Mouse (Mus musculus): ENCODE measurements around the gene Calca. TPM values are rescaled to one million over a fixed set of nuclear protein-coding genes. Genes with fewer than 3 reads are reported as not detected.
"Not testable (repeated sequence)": the region's sequence is repeated elsewhere in the genome, so short reads cannot be mapped to it uniquely, and the experiment has no call there.

Gene Calca
- total RNA-seq (2021) (1 to 10 TPM in 1 of 2 experiments, not detected in 1; 1.2 TPM), polyA plus RNA-seq (2012; rRNA removed) (0.13 and 0.55 TPM in 2 replicates)
- long read RNA-seq, partial matches to known transcripts = 0 of 1 reads
- long read RNA-seq, other reads (novel, unspliced or antisense) = 0 of 1 reads

DNA sequence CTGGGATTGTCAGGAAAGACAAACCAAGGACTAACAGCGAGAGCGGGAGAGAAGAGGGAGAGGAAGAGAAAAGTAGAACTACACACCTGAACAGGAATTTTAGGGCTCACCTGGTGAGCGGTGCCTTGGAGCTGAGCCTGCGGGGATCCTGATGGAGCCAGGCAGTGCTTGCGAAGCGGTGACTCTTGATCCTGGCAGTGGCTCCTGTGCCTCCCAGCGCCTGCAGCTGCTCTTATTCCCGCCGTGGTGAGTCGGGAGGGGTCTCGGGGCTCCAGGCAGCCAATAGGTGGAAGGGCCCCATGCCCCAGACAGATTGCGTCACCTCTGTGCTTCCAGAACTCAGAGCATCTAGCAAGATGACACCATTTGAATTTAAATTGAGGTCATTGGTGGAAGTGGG is at the start of gene Calca:
Gene Calca, minus strand, starts transcription at position 256 of the 400 bp plus-strand sequence.
- DNase-seq = peak; percentile 7

DNA sequence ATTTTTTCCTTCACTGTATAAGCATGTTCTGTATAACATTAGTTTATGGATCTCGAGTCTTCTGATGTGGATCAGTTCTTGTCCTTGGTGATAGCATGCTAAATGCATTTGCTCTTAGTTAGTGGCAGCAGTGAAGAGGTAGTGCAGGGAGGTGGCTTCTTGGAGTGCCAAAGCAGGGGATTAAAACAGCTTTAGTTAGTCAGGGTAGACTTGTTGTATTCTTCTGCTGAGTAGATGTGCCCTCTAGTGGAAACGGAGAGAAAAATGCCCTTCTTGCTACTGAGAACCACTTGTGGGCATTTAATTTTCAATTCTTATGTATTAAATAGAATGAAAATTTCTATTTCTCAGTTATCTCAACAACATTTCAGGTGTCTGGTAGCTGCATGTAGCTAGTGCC is 36.5 kb upstream of the Calca start:
- no peak for DNase-seq

DNA sequence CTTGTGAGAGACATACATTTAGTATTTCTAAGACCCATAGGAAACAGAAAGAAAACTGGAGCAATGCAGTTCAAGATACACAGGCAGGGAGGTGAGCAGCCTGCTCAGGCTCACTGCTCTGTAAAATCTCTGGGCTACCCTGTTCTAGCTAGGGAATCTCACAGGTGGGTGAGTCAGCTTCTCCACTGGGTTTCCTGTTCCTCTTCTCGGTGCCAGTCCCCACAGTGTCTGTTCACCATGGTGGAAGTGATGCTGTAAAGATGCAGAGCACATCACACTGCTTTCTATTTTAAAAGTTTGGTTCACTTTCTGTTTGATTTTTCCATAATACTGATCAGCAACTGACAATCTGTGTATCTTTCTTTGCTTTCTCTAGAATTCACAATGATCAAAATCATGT is 35.2 kb upstream of the Calca start:
- DNase-seq = no peak

GRCm38 (mm10) chr7:114649730-114650129 is 13.6 kb upstream of the Calca start:
- DNase-seq = no peak

DNA sequence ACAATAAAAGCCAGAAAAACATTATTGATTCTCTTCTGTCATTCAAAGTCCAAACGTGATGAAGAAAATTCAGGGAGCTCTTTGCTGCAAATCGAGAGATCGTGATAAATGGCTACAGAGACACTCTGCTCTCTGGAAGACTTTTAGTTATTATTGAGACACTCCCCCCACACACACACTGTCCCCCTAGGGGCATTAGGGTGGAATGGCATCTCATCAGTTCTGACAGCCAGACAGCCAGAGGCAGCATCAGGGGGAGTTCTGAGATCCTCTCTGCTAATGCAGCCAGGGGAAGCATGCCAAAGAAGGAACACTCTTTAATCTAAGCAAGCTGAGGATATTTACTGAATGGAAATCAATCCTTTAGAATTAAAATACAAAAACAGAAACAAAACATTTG is 12.6 kb upstream of the Calca start:
- DNase-seq = no peak

- DNase-seq = peak; percentile 19
These were observed 522 bp downstream of the Calca start for GRCm38 (mm10) chr7:114635569-114636101.

- DNase-seq = no peak
These were observed 1.8 kb downstream of the Calca start for GRCm38 (mm10) chr7:114634386-114634785.

DNA sequence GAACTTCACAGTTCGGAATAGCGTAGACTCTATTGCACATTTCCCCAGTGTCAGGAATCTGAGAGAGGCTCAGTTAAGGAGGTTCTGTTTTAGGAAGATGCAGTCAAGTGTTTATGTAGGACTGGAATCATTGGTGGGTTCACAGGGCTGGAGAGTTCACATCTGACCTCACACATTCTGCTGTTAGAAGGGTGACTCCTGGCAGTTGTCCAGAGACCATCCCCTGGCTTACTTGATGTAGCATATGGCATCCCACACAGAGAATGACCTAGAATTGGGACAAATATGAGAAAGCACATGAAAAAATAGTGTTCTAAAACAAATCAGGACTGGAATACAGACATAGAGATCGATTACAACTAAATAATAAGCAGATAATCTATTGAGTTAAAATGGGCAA is 10.2 kb downstream of the Calca start:
- no peak for DNase-seq

- no peak for DNase-seq
These were observed 19.4 kb downstream of the Calca start for GRCm38 (mm10) chr7:114616759-114617158.

DNA sequence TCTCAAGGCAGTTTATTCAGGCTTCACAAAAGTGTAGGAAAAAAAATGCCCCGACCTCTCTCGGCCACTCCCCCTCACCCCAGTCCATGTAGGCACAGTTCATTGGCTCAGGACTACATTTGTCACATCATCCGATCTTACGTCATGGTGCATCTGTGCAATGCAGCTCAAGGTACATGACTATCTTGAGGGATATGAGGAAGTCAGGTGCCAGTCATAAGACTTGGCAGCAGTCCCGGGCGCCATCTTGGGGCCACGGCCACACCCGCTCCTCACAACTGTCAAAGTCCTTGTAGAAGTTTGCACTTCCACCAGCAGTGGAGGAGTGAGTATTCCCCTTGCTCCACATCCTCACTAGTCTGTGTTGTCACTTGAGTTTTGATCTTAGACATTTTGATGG is 41.8 kb downstream of the Calca start:
- not testable (repeated sequence) for DNase-seq

- DNase-seq = no peak
These were observed 53.7 kb downstream of the Calca start for GRCm38 (mm10) chr7:114582441-114582840.

Other genes starting within 250 kb of the Calca start
- gene Pde3b, start 221.1 kb downstream of the Calca start, total RNA-seq (2021) = 10 to 100 TPM; 46.7 to 74.0 TPM
- gene Pde3b, start 221.1 kb downstream of the Calca start, polyA plus RNA-seq (2012; rRNA removed) = 9.4 and 31.7 TPM in 2 replicates
- 1 to 10 TPM in 1 of 2 experiments, under 1 TPM in 1; 0.66 to 1.4 TPM for gene Cyp2r1, start 73.4 kb downstream of the Calca start, total RNA-seq (2021)
- gene Cyp2r1, start 73.4 kb downstream of the Calca start, polyA plus RNA-seq (2012; rRNA removed) = 8.9 and 9.3 TPM in 2 replicates
- gene Calcb, start 82.3 kb upstream of the Calca start, total RNA-seq (2021) = not detected
- 0.19 TPM in 1 of 2 replicates, not detected in the other for gene Calcb, start 82.3 kb upstream of the Calca start, polyA plus RNA-seq (2012; rRNA removed)
- 1 to 10 TPM; 1.1 to 2.2 TPM for gene Insc, start 107.3 kb upstream of the Calca start, total RNA-seq (2021)
- 1.7 and 1.9 TPM in 2 replicates for gene Insc, start 107.3 kb upstream of the Calca start, polyA plus RNA-seq (2012; rRNA removed)